Mouse (Mus musculus) stomach, postnatal 0 days (tissue): ENCODE data around the gene Cacna1b.

Experiments
- CTCF ChIP-seq: IDR thresholded peaks from 2 replicates; pipeline ENCODE4 v1.5.1; 2016; ENCODE audit warnings: antibody characterized with exemption, low read depth, mild to moderate bottlenecking, moderate library complexity
- EP300 ChIP-seq: optimal IDR thresholded peaks from 2 replicates; pipeline ENCODE3; 2016; ENCODE audit warnings: antibody characterized with exemption

DNA sequence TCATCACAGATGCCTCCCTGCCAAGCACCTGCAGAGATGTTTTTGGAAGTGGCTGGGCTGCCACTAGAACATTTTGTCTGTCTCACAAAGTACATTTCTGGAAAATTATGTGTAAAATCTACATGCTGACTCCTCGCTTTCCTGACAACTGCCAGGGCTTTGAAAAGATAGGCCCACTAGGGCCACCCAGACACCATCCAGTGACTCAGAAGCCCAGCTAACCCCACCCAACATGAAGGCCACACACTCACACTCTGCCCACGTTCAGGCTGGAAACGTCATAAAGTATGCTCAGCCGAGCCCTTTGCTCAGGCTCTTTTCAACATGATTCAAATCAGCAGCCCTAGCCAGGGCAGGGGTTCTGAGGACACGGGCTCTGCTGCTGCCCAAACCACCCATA lies 77.6 kb downstream of the Cacna1b start:
- TF ChIP-seq CTCF (no peak), EP300 (no peak)
